Mouse (Mus musculus) hindbrain, embryonic 14.5 days (tissue): ENCODE measurements around the gene Plekhm3. TPM values are rescaled to one million over a fixed set of nuclear protein-coding genes. Genes with fewer than 3 reads are reported as not detected.

Source experiments
- ATAC-seq: fragments of 200-750 bp; cut with Nextera tagmentation; 2 replicates; pipeline ENCODE4 v1.8.0; 2017; ENCODE audit warnings: moderate number of reproducible peaks, mild to moderate bottlenecking, moderate TSS enrichment, moderate library complexity; ENCODE audit not compliant: low FRiP score
- DNase-seq: peaks from one replicate; pipeline ENCODE4 v3.0.0-alpha.2; 2015; ENCODE audit warnings: low spot score
- H3K27ac ChIP-seq: fragments of 300-500 bp; sonication (generic); 2 replicates; pipeline ENCODE4 v1.5.1; 2014; ENCODE audit warnings: mild to moderate bottlenecking, moderate library complexity
- H3K27me3 ChIP-seq: fragments of 300-500 bp; sonication (generic); 2 replicates; pipeline ENCODE4 v1.6.1; 2014; ENCODE audit warnings: mild to moderate bottlenecking, low read length, mixed read lengths; ENCODE audit not compliant: control insufficient read depth, insufficient read depth
- H3K36me3 ChIP-seq: fragments of 300-500 bp; sonication (generic); replicated peaks from 2 replicates; pipeline ENCODE4 v1.6.1; 2014; ENCODE audit not compliant: control insufficient read depth, insufficient read depth
- H3K4me1 ChIP-seq: fragments of 300-500 bp; sonication (generic); replicated peaks from 2 replicates; pipeline ENCODE4 v1.6.1; 2014; ENCODE audit warnings: antibody characterized with exemption, low read length, mixed read lengths; ENCODE audit not compliant: control insufficient read depth, insufficient read depth
- H3K4me2 ChIP-seq: fragments of 300-500 bp; sonication (generic); replicated peaks from 2 replicates; pipeline ENCODE4 v1.6.1; 2014; ENCODE audit warnings: mild to moderate bottlenecking, moderate library complexity
- H3K4me3 ChIP-seq: fragments of 300-500 bp; sonication (generic); replicated peaks from 2 replicates; pipeline ENCODE4 v1.5.1; 2014; ENCODE audit warnings: mild to moderate bottlenecking, low read length
- H3K9ac ChIP-seq: fragments of 300-500 bp; sonication (generic); 2 replicates; pipeline ENCODE4 v1.6.1; 2014
- H3K9me3 ChIP-seq: fragments of 300-500 bp; sonication (generic); 2 replicates; pipeline ENCODE4 v1.6.1; 2016; ENCODE audit warnings: low read length; ENCODE audit not compliant: control insufficient read depth
- WGBS: fragments of 180-500 bp; shearing (Covaris S2); extraction: QIAGEN DNeasy Blood & Tissue Kit; methylation state at CpG from one replicate; pipeline ENCODE4 v1.1.7; 2014; 5-methylcytosine and 5-hydroxymethylcytosine counted together
- polyA plus RNA-seq: library from polyadenylated mRNA; unstranded; fragments of >200 nt; fragmentation: Nextera tagmentation; extraction: Ambion mirVana; gene quantifications from 2 replicates; pipeline ENCODE4 v1.2.1, GENCODE M21; 2014

The Plekhm3 gene
- polyA plus RNA-seq, 1 experiment from 2014 or later = 9.1 TPM

GRCm38 (mm10) chr1:64790806-64791790 is 165.5 kb downstream of the Plekhm3 start:
- Histone ChIP-seq H3K27ac (peak overlapping the region; percentile 63; the same call in 1 of the 2 replicates), H3K4me3 (no peak overlapping the region), H3K9ac (no peak overlapping the region), H3K36me3 (no peaks in the 10 kb centered on the region), H3K27me3 (no peaks in the 10 kb centered on the region), H3K4me1 (peaks cover 15% of the 10 kb centered on the region), H3K4me2 (no peak overlapping the region), H3K9me3 (no peaks in the 10 kb centered on the region)
- WGBS = 55% methylated on average over 9 of the region's 9 CpGs
- ATAC-seq (no peak), DNase-seq (no peak)

GRCm38 (mm10) chr1:64787701-64788515 is 168.7 kb downstream of the Plekhm3 start:
- H3K36me3 ChIP-seq = no peaks in the 10 kb centered on the region
- 68% methylated on average over 6 of the region's 6 CpGs for WGBS
- no peak for DNase-seq

GRCm38 (mm10) chr1:64779863-64780262 is 176.8 kb downstream of the Plekhm3 start:
- DNase-seq (peak; percentile 41), ATAC-seq (no peak)
- H3K4me2 ChIP-seq = peak overlapping the region; percentile 23
- no peaks in the 10 kb centered on the region for H3K27me3 ChIP-seq
- H3K9me3 ChIP-seq = no peaks in the 10 kb centered on the region
- no peaks in the 10 kb centered on the region for H3K36me3 ChIP-seq
- H3K27ac ChIP-seq = no peak overlapping the region
- WGBS = 17% methylated on average over 12 of the region's 12 CpGs
- no peak overlapping the region for H3K4me3 ChIP-seq
- H3K9ac ChIP-seq = no peak overlapping the region
- H3K4me1 ChIP-seq = peaks cover 5% of the 10 kb centered on the region; the same call in 1 of the 2 replicates

More at GRCm38 (mm10) chr1:64787701-64788515, 168.7 kb downstream of the Plekhm3 start:
- no peaks in the 10 kb centered on the region for H3K9me3 ChIP-seq
- no peak for ATAC-seq
- H3K9ac ChIP-seq = no peak overlapping the region
- no peaks in the 10 kb centered on the region for H3K27me3 ChIP-seq
- peaks cover 15% of the 10 kb centered on the region for H3K4me1 ChIP-seq
- H3K4me3 ChIP-seq = no peak overlapping the region
- no peak overlapping the region for H3K4me2 ChIP-seq
- no peak overlapping the region for H3K27ac ChIP-seq

GRCm38 (mm10) chr1:64779415-64779814 is 177.2 kb downstream of the Plekhm3 start:
- no peaks in the 10 kb centered on the region for H3K9me3 ChIP-seq
- no peak overlapping the region for H3K4me3 ChIP-seq
- no peak for DNase-seq
- H3K4me1 ChIP-seq = peaks cover 5% of the 10 kb centered on the region; the same call in 1 of the 2 replicates
- 17% methylated on average over 5 of the region's 5 CpGs for WGBS
- H3K9ac ChIP-seq = no peak overlapping the region
- no peaks in the 10 kb centered on the region for H3K36me3 ChIP-seq
- H3K27me3 ChIP-seq = no peaks in the 10 kb centered on the region
- peak overlapping the region; percentile 23; the same call in 1 of the 2 replicates for H3K4me2 ChIP-seq
- no peak for ATAC-seq
- no peak overlapping the region for H3K27ac ChIP-seq

GRCm38 (mm10) chr1:64773305-64773704 is 183.3 kb downstream of the Plekhm3 start:
- 84% methylated on average over 4 of the region's 4 CpGs for WGBS
- no peak overlapping the region for H3K27ac ChIP-seq
- no peak for DNase-seq
- no peaks in the 10 kb centered on the region for H3K36me3 ChIP-seq
- H3K4me2 ChIP-seq = no peak overlapping the region
- no peak for ATAC-seq
- H3K27me3 ChIP-seq = no peaks in the 10 kb centered on the region
- H3K4me3 ChIP-seq = no peak overlapping the region
- H3K9me3 ChIP-seq = no peaks in the 10 kb centered on the region
- H3K4me1 ChIP-seq = no peaks in the 10 kb centered on the region
- H3K9ac ChIP-seq = no peak overlapping the region

GRCm38 (mm10) chr1:64770169-64770568 is 186.5 kb downstream of the Plekhm3 start:
- no peak overlapping the region for H3K4me2 ChIP-seq
- no peak overlapping the region for H3K4me3 ChIP-seq
- 72% methylated on average over 6 of the region's 6 CpGs for WGBS
- H3K9me3 ChIP-seq = no peaks in the 10 kb centered on the region
- no peak overlapping the region for H3K27ac ChIP-seq
- no peak overlapping the region for H3K9ac ChIP-seq
- H3K27me3 ChIP-seq = no peaks in the 10 kb centered on the region
- H3K4me1 ChIP-seq = no peaks in the 10 kb centered on the region
- ATAC-seq (no peak), DNase-seq (no peak)
- no peaks in the 10 kb centered on the region for H3K36me3 ChIP-seq

GRCm38 (mm10) chr1:64761646-64762045 is 195.0 kb downstream of the Plekhm3 start:
- Histone ChIP-seq H3K4me3 (no peak overlapping the region), H3K9me3 (no peaks in the 10 kb centered on the region), H3K36me3 (no peaks in the 10 kb centered on the region), H3K9ac (no peak overlapping the region), H3K27ac (no peak overlapping the region), H3K4me2 (no peak overlapping the region), H3K4me1 (no peaks in the 10 kb centered on the region), H3K27me3 (no peaks in the 10 kb centered on the region)
- DNase-seq (no peak), ATAC-seq (no peak)
- 89% methylated on average over 4 of the region's 4 CpGs for WGBS

GRCm38 (mm10) chr1:64757766-64758165 is 198.9 kb downstream of the Plekhm3 start:
- WGBS = 91% methylated on average over 5 of the region's 5 CpGs
- no peak for DNase-seq
- no peak overlapping the region for H3K9ac ChIP-seq
- no peaks in the 10 kb centered on the region for H3K27me3 ChIP-seq
- H3K4me3 ChIP-seq = no peak overlapping the region
- H3K9me3 ChIP-seq = no peaks in the 10 kb centered on the region
- no peak overlapping the region for H3K4me2 ChIP-seq
- no peaks in the 10 kb centered on the region for H3K4me1 ChIP-seq
- ATAC-seq = no peak
- no peaks in the 10 kb centered on the region for H3K36me3 ChIP-seq
- no peak overlapping the region for H3K27ac ChIP-seq

GRCm38 (mm10) chr1:64757254-64757653 is 199.4 kb downstream of the Plekhm3 start:
- Histone ChIP-seq H3K4me2 (no peak overlapping the region), H3K9me3 (no peaks in the 10 kb centered on the region), H3K36me3 (no peaks in the 10 kb centered on the region), H3K27ac (no peak overlapping the region), H3K4me1 (no peaks in the 10 kb centered on the region), H3K27me3 (no peaks in the 10 kb centered on the region), H3K4me3 (no peak overlapping the region), H3K9ac (no peak overlapping the region)
- DNase-seq (no peak), ATAC-seq (no peak)
- 39% methylated on average over 2 of the region's 2 CpGs for WGBS
